Comparison of ENCODE assay signal across 34 mouse cellular contexts in the genomic region with DNA sequence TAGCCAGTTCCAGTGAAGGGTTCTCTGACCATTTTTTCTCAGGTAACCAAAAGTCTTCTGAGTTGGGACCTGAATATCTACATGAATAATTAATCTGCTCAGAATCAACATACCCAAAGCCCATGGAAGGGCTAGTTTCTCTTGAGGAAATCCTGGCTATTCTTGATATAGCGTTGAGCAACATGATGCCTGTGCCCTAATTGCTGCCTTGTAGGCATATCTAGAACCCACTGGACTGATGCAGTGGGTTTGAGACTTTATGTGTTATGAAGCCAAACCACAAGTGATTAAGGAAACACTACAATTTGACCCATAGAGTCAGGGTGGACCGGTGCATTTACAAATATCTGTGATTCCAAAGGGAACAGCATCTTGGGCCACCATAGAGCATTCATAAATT.
"Had no signal": no experiment of that assay in that cellular context is flagged by ENCODE, and none has a peak within 500 bp of the region (broad histone marks: within the 10 kb centered on the region; RNA-seq: fewer than 3 reads in every experiment).

No protein-coding gene starts in this region.

- H3K9me3 ChIP-seq: heart, embryonic 10.5 days; heart, embryonic 12.5 days; heart, embryonic 13.5 days; heart, embryonic 15.5 days; hindbrain, embryonic 10.5 days; hindbrain, embryonic 12.5 days; hindbrain, embryonic 13.5 days; hindbrain, embryonic 15.5 days; intestine, embryonic 15.5 days; kidney, embryonic 15.5 days had no signal

- H3K27ac ChIP-seq: heart, embryonic 10.5 days; heart, embryonic 13.5 days; heart, embryonic 15.5 days; hindbrain, embryonic 10.5 days; hindbrain, embryonic 12.5 days; hindbrain, embryonic 13.5 days; hindbrain, embryonic 14.5 days; hindbrain, embryonic 15.5 days; hindbrain, postnatal 0 days; intestine, embryonic 15.5 days; kidney, embryonic 15.5 days; kidney, postnatal 0 days; layer of hippocampus, adult 2 months had no signal

- H3K4me3 ChIP-seq: heart, embryonic 10.5 days; heart, embryonic 12.5 days; heart, embryonic 13.5 days; heart, embryonic 15.5 days; hindbrain, embryonic 10.5 days; hindbrain, embryonic 12.5 days; hindbrain, embryonic 13.5 days; hindbrain, embryonic 15.5 days; intestine, embryonic 15.5 days; kidney, embryonic 15.5 days; layer of hippocampus, adult 2 months had no signal

- H3K36me3 ChIP-seq: heart, embryonic 10.5 days; heart, embryonic 12.5 days; heart, embryonic 13.5 days; heart, embryonic 15.5 days; hindbrain, embryonic 10.5 days; hindbrain, embryonic 12.5 days; hindbrain, embryonic 13.5 days; hindbrain, embryonic 15.5 days; intestine, embryonic 15.5 days; kidney, embryonic 15.5 days had no signal

- DNase-seq: heart, postnatal 10 days; heart, postnatal 36 days; heart, postnatal 4 days; kidney, adult 11 months; kidney, adult 18-20 months; kidney, adult 2 months; kidney, adult 8-10 months; kidney, adult 9 months; kidney, postnatal 10 days; kidney, postnatal 14 days; kidney, postnatal 25 days; kidney, postnatal 36 days; kidney, postnatal 4 days; layer of hippocampus, adult 9-11 months; layer of hippocampus, postnatal 36 days had no signal

- ATAC-seq: hindbrain, embryonic 16.5 days; hindbrain, postnatal 0 days; inflammation-experienced regulatory T-cells, adult 6 months; intestine, embryonic 15.5 days; intestine, embryonic 16.5 days; intestine, postnatal 0 days had no signal

- H3K9ac ChIP-seq: heart, embryonic 12.5 days; heart, embryonic 13.5 days; heart, embryonic 15.5 days; hindbrain, embryonic 12.5 days; hindbrain, embryonic 13.5 days; hindbrain, embryonic 14.5 days; hindbrain, embryonic 15.5 days; intestine, embryonic 15.5 days; kidney, embryonic 15.5 days had no signal

- H3K4me1 ChIP-seq: heart, embryonic 10.5 days; heart, embryonic 12.5 days; heart, embryonic 13.5 days; heart, embryonic 15.5 days; hindbrain, embryonic 10.5 days; hindbrain, embryonic 12.5 days; hindbrain, embryonic 13.5 days; hindbrain, embryonic 15.5 days; intestine, embryonic 15.5 days; kidney, embryonic 15.5 days had no signal

- H3K4me2 ChIP-seq: heart, embryonic 11.5 days; heart, embryonic 12.5 days; heart, embryonic 13.5 days; heart, embryonic 15.5 days; hindbrain, embryonic 12.5 days; hindbrain, embryonic 13.5 days; hindbrain, embryonic 14.5 days; hindbrain, embryonic 15.5 days; intestine, embryonic 15.5 days; kidney, embryonic 15.5 days had no signal

- H3K27me3 ChIP-seq: heart, embryonic 12.5 days; heart, embryonic 13.5 days; heart, embryonic 15.5 days; hindbrain, embryonic 12.5 days; hindbrain, embryonic 13.5 days; hindbrain, embryonic 15.5 days; intestine, embryonic 15.5 days; kidney, embryonic 15.5 days had no signal
